Mouse (Mus musculus): Measurements from ENCODE around the gene Ano4.

DNA sequence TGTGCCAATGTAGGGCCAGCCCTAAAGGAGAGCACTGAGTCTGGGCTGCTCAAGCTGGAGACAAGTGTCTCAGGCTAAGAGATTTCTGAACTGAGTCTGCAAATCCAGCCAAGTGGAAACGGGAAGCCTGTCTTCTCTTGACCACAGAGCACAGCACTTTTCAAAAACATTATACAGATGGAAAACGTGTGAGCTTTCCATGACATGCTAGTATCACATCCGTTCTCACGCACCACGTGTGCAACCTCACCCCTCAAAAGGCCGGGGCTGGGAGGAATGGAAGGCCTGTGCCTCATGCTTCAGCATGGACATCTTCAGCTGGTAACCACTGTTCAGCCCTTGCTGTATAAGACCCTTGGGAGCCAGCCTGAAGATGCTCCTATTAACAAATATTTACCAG lies 230.2 kb downstream of the Ano4 start:
- no peak for TF ChIP-seq CTCF (IDR thresholded peaks at IDR 0.05; ENCODE audit: low read depth)
- no peak for TF ChIP-seq EP300 (optimal IDR thresholded peaks at IDR 0.05)
